Mouse (Mus musculus): ENCODE measurements around the gene Mmaa. TPM values are rescaled to one million over a fixed set of nuclear protein-coding genes. Genes with fewer than 3 reads are reported as not detected.

Mmaa gene
- total RNA-seq, 1 experiment from 2014 or later = 3.2 TPM

DNA sequence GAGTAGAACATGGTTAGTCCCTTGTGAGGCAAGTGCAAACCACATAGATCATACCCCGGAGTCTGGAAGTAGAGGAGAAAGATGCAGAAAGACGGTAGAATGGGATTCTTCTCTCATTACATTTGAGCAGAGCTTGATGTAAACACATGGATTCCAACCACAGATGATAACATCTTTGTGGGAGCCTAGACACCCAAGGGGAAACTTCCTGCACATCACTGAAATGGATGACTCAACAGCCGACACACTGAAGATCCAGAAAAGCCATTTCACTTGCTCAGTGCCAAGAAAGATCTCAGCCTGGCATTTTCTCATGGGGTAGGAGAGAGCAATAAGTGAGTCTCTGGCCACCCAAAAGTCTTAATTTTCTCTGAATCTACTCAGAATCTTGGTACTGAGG, 66.8 kb downstream of the Mmaa start:
- ATAC-seq (replicated peaks; ENCODE audit: insufficient number of reproducible peaks, low FRiP score, low TSS enrichment, poor library complexity, severe bottlenecking) = no peak

- no peak for ATAC-seq (replicated peaks; ENCODE audit: insufficient number of reproducible peaks, low FRiP score, low TSS enrichment, poor library complexity, severe bottlenecking)
These were observed 67.5 kb downstream of the Mmaa start for GRCm38 (mm10) chr8:79227194-79227593.

DNA sequence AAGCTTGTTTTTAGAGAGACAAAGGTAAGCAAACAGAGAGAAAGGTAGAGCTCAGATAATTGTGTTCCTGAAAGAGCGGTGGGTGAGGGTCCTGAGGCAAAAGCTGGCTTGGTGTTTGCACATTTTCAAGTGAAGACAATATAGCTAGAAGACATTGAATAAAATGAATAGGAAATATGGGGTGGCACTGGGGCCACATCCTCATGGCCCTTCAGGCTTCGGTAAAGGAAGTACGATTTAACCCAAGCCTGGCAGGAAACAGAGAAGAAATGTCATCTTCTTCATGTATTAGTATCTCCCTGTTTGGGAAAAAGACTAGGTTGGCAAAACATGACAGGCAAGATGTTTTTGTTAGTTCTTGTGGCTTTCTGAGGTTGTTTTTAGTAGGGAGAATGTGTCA, 68.7 kb downstream of the Mmaa start:
- no peak for ATAC-seq (replicated peaks; ENCODE audit: insufficient number of reproducible peaks, low FRiP score, low TSS enrichment, poor library complexity, severe bottlenecking)

GRCm38 (mm10) chr8:79225586-79225985, 69.2 kb downstream of the Mmaa start:
- peak; percentile 85 for ATAC-seq (replicated peaks; ENCODE audit: insufficient number of reproducible peaks, low FRiP score, low TSS enrichment, poor library complexity, severe bottlenecking)

- ATAC-seq (replicated peaks; ENCODE audit: insufficient number of reproducible peaks, low FRiP score, low TSS enrichment, poor library complexity, severe bottlenecking) = no peak
These were observed 70.4 kb downstream of the Mmaa start for GRCm38 (mm10) chr8:79224363-79224762.

DNA sequence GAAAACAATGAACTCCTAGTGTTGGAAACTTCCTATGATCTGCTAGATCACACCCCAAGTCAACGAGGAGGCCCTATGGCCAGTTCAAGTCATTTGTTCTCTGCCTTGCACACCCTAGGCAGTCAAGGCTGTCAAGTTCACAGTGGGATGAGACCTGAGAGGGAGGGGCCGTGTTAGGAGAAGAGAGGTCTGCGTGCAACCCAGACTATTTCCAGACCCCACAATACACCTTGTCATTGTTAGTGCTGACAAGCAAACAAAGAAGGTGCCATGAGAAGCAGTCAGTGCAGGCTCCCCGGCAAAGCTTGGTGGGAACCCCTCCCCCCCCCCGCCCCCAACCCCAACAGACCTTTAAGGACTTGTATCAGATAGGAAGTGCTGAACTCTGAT, 72.0 kb downstream of the Mmaa start:
- ATAC-seq (replicated peaks; ENCODE audit: insufficient number of reproducible peaks, low FRiP score, low TSS enrichment, poor library complexity, severe bottlenecking) = no peak

GRCm38 (mm10) chr8:79222106-79222751, 72.5 kb downstream of the Mmaa start:
- ATAC-seq (replicated peaks; ENCODE audit: insufficient number of reproducible peaks, low FRiP score, low TSS enrichment, poor library complexity, severe bottlenecking) = no peak

Other genes starting within 250 kb of the Mmaa start
- gene 1700011L22Rik, start 46.4 kb downstream of the Mmaa start, total RNA-seq (2017) = not detected in 3 replicates
- gene Smad1, start 104.6 kb upstream of the Mmaa start, total RNA-seq (2017) = 20.4 to 33.2 TPM (median 21.8 TPM) in 3 replicates